Mouse (Mus musculus) midbrain, embryonic 14.5 days (tissue): Measurements from ENCODE around the gene Cmss1. TPM values are rescaled to one million over a fixed set of nuclear protein-coding genes. Genes with fewer than 3 reads are reported as not detected.

Source experiments
- ATAC-seq: fragments of 200-750 bp; cut with Nextera tagmentation; 2 replicates; pipeline ENCODE4 v1.8.0; 2017; ENCODE audit warnings: moderate number of reproducible peaks, moderate library complexity; ENCODE audit not compliant: low FRiP score, low TSS enrichment
- DNase-seq: peaks from one replicate; pipeline ENCODE4 v3.0.0-alpha.2; 2015
- H3K27ac ChIP-seq: fragments of 300-500 bp; sonication (generic); replicated peaks from 2 replicates; pipeline ENCODE4 v1.5.1; 2014; ENCODE audit warnings: mild to moderate bottlenecking, low read depth, low read length, moderate library complexity
- H3K27me3 ChIP-seq: fragments of 300-500 bp; sonication (generic); 2 replicates; pipeline ENCODE4 v1.6.1; 2014; ENCODE audit warnings: low read length, control low read depth, mixed read lengths; ENCODE audit not compliant: control insufficient read depth, insufficient read depth
- H3K36me3 ChIP-seq: fragments of 300-500 bp; sonication (generic); 2 replicates; pipeline ENCODE4 v1.6.1; 2014; ENCODE audit warnings: low read length, control low read depth; ENCODE audit not compliant: control insufficient read depth, insufficient read depth
- H3K4me1 ChIP-seq: fragments of 300-500 bp; sonication (generic); 2 replicates; pipeline ENCODE4 v1.6.1; 2014; ENCODE audit warnings: mild to moderate bottlenecking, antibody characterized with exemption, low read length, control low read depth; ENCODE audit not compliant: control insufficient read depth, insufficient read depth
- H3K4me2 ChIP-seq: fragments of 300-500 bp; sonication (generic); 2 replicates; pipeline ENCODE4 v1.6.1; 2014; ENCODE audit warnings: mild to moderate bottlenecking, low read length, moderate library complexity
- H3K4me3 ChIP-seq: fragments of 300-500 bp; sonication (generic); replicated peaks from 2 replicates; pipeline ENCODE4 v1.5.1; 2014; ENCODE audit warnings: low read depth, low read length
- H3K9ac ChIP-seq: fragments of 300-500 bp; sonication (generic); replicated peaks from 2 replicates; pipeline ENCODE4 v1.6.1; 2014; ENCODE audit warnings: mild to moderate bottlenecking, low read length, moderate library complexity
- H3K9me3 ChIP-seq: fragments of 300-500 bp; sonication (generic); 2 replicates; pipeline ENCODE4 v1.6.1; 2016; ENCODE audit warnings: low read length, control low read depth, mixed read lengths; ENCODE audit not compliant: control insufficient read depth
- whole genome bisulfite sequencing: fragments of 180-500 bp; shearing (Covaris S2); extraction: QIAGEN DNeasy Blood & Tissue Kit; methylation state at CpG from one replicate; pipeline ENCODE4 v1.1.7; 2014; 5-methylcytosine and 5-hydroxymethylcytosine counted together
- polyA plus RNA-seq: library from polyadenylated mRNA; unstranded; fragments of >200 nt; fragmentation: Nextera tagmentation; extraction: Ambion mirVana; gene quantifications from 2 replicates; pipeline ENCODE4 v1.2.1, GENCODE M21; 2014

Gene Cmss1
- polyA plus RNA-seq, 1 experiment from 2014 or later, result 38.2 TPM

GRCm38 (mm10) chr16:57525476-57525875, 81.2 kb downstream of the Cmss1 start:
- Histone ChIP-seq H3K4me3 (no peak overlapping the region), H3K4me2 (no peak overlapping the region), H3K27ac (no peak overlapping the region), H3K27me3 (no peaks in the 10 kb centered on the region), H3K4me1 (no peaks in the 10 kb centered on the region), H3K9ac (no peak overlapping the region), H3K9me3 (no peaks in the 10 kb centered on the region), H3K36me3 (no peaks in the 10 kb centered on the region)
- DNase-seq (no peak), ATAC-seq (no peak)
- WGBS, result 91% methylated on average over 4 of the region's 4 CpGs

- Histone ChIP-seq H3K27ac (no peak overlapping the region), H3K9me3 (no peaks in the 10 kb centered on the region), H3K27me3 (no peaks in the 10 kb centered on the region), H3K4me1 (no peaks in the 10 kb centered on the region), H3K4me3 (no peak overlapping the region), H3K4me2 (no peak overlapping the region), H3K9ac (no peak overlapping the region), H3K36me3 (no peaks in the 10 kb centered on the region)
- DNase-seq (no peak), ATAC-seq (no peak)
- WGBS, result 87% methylated on average over 5 of the region's 5 CpGs
These were observed 81.6 kb downstream of the Cmss1 start for GRCm38 (mm10) chr16:57525046-57525445.

- H3K4me3 ChIP-seq, result no peak overlapping the region
- no peaks in the 10 kb centered on the region for H3K4me1 ChIP-seq
- WGBS, result 91% methylated on average over 10 of the region's 10 CpGs
- no peaks in the 10 kb centered on the region for H3K27me3 ChIP-seq
- H3K36me3 ChIP-seq, result no peaks in the 10 kb centered on the region
- H3K27ac ChIP-seq, result no peak overlapping the region
- H3K4me2 ChIP-seq, result no peak overlapping the region
- ATAC-seq, result no peak
- no peak overlapping the region for H3K9ac ChIP-seq
- DNase-seq, result no peak
- H3K9me3 ChIP-seq, result no peaks in the 10 kb centered on the region
These were observed 91.0 kb downstream of the Cmss1 start for GRCm38 (mm10) chr16:57515636-57516035.

GRCm38 (mm10) chr16:57514371-57514770, 92.3 kb downstream of the Cmss1 start:
- H3K9me3 ChIP-seq, result no peaks in the 10 kb centered on the region
- ATAC-seq (no peak), DNase-seq (no peak)
- no peaks in the 10 kb centered on the region for H3K4me1 ChIP-seq
- H3K27me3 ChIP-seq, result no peaks in the 10 kb centered on the region
- no peak overlapping the region for H3K4me2 ChIP-seq
- H3K4me3 ChIP-seq, result no peak overlapping the region
- WGBS, result 62% methylated on average over 4 of the region's 4 CpGs
- H3K36me3 ChIP-seq, result no peaks in the 10 kb centered on the region
- H3K9ac ChIP-seq, result no peak overlapping the region
- no peak overlapping the region for H3K27ac ChIP-seq

GRCm38 (mm10) chr16:57513562-57513961, 93.1 kb downstream of the Cmss1 start:
- no peaks in the 10 kb centered on the region for H3K36me3 ChIP-seq
- H3K9me3 ChIP-seq, result no peaks in the 10 kb centered on the region
- DNase-seq (no peak), ATAC-seq (no peak)
- 91% methylated on average over 7 of the region's 7 CpGs for WGBS
- no peak overlapping the region for H3K4me3 ChIP-seq
- H3K4me2 ChIP-seq, result no peak overlapping the region
- no peaks in the 10 kb centered on the region for H3K4me1 ChIP-seq
- H3K27me3 ChIP-seq, result no peaks in the 10 kb centered on the region
- no peak overlapping the region for H3K27ac ChIP-seq
- H3K9ac ChIP-seq, result no peak overlapping the region

GRCm38 (mm10) chr16:57509099-57509498, 97.6 kb downstream of the Cmss1 start:
- ATAC-seq (no peak), DNase-seq (no peak)
- Histone ChIP-seq H3K27me3 (no peaks in the 10 kb centered on the region), H3K4me1 (no peaks in the 10 kb centered on the region), H3K4me3 (no peak overlapping the region), H3K9me3 (no peaks in the 10 kb centered on the region), H3K9ac (no peak overlapping the region), H3K36me3 (no peaks in the 10 kb centered on the region), H3K27ac (no peak overlapping the region), H3K4me2 (no peak overlapping the region)
- 94% methylated on average over 3 of the region's 3 CpGs for WGBS

GRCm38 (mm10) chr16:57508351-57508750, 98.3 kb downstream of the Cmss1 start:
- H3K4me1 ChIP-seq, result no peaks in the 10 kb centered on the region
- H3K4me3 ChIP-seq, result no peak overlapping the region
- DNase-seq (no peak), ATAC-seq (no peak)
- H3K27ac ChIP-seq, result no peak overlapping the region
- H3K4me2 ChIP-seq, result no peak overlapping the region
- H3K27me3 ChIP-seq, result no peaks in the 10 kb centered on the region
- WGBS, result 90% methylated on average over 1 of the region's 1 CpGs
- no peak overlapping the region for H3K9ac ChIP-seq
- no peaks in the 10 kb centered on the region for H3K9me3 ChIP-seq
- H3K36me3 ChIP-seq, result no peaks in the 10 kb centered on the region

- no peaks in the 10 kb centered on the region for H3K4me1 ChIP-seq
- DNase-seq (no peak), ATAC-seq (no peak)
- no peak overlapping the region for H3K27ac ChIP-seq
- no peaks in the 10 kb centered on the region for H3K27me3 ChIP-seq
- H3K4me2 ChIP-seq, result no peak overlapping the region
- no peaks in the 10 kb centered on the region for H3K9me3 ChIP-seq
- no peak overlapping the region for H3K4me3 ChIP-seq
- H3K9ac ChIP-seq, result no peak overlapping the region
- H3K36me3 ChIP-seq, result no peaks in the 10 kb centered on the region
- WGBS, result 89% methylated on average over 6 of the region's 6 CpGs
These were observed 100.5 kb downstream of the Cmss1 start for GRCm38 (mm10) chr16:57506133-57506532.

GRCm38 (mm10) chr16:57504728-57505127, 101.9 kb downstream of the Cmss1 start:
- no peak for DNase-seq
- Histone ChIP-seq H3K9ac (no peak overlapping the region), H3K4me3 (no peak overlapping the region), H3K4me1 (no peaks in the 10 kb centered on the region), H3K27ac (no peak overlapping the region), H3K4me2 (no peak overlapping the region), H3K36me3 (no peaks in the 10 kb centered on the region), H3K9me3 (no peaks in the 10 kb centered on the region), H3K27me3 (no peaks in the 10 kb centered on the region)
- WGBS, result 97% methylated on average over 4 of the region's 4 CpGs
- no peak for ATAC-seq
